Mouse (Mus musculus) liver (tissue): ENCODE data around the gene Aldh18a1.
"Not testable (repeated sequence)": the region's sequence is repeated elsewhere in the genome, so short reads cannot be mapped to it uniquely, and the experiment has no call there.

Experiments
- DNase-seq: peaks from one replicate; pipeline ENCODE4 v3.0.0-alpha.2; 2020; ENCODE audit warnings: mixed read lengths

Aldh18a1 gene

DNA sequence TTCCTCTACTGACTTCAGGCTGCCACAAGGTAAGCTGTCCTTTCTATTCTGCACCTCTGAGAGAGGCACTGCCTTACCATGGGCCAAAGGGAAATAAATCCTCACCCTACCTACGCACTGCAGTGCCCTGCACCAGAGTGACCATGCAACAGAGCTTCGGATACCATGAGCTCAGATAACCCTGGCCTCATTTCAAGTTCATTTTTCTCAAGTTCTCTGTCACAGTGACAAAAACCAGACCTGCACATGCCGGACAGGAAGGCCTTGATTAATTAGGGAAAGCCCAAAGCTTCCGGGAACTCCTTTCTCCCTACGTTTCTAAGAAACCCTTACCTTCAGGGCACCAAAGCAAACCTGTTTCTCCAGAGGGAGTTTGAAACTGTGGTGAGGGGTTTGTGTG, 6.6 kb downstream of the Aldh18a1 start:
- DNase-seq, result no peak

DNA sequence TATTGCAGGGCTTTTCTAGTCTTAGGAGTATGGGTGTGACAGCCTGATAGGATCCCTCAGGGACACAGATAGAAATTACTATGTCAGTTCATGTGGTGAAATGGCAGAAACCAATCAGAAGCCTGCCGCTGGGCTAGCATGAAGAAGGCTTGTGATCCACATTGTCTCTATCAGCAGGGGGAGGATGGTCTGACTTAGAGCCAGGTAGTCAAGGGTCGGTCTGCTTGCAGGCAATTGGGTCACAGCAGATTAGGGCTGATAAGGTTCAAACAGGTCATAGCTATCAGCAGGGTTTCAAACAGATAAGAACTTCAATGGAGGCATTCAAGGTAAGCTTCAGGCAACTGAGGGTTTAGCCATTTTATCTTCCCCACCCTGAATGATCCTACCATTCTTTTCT, 7.4 kb downstream of the Aldh18a1 start:
- DNase-seq, result no peak

DNA sequence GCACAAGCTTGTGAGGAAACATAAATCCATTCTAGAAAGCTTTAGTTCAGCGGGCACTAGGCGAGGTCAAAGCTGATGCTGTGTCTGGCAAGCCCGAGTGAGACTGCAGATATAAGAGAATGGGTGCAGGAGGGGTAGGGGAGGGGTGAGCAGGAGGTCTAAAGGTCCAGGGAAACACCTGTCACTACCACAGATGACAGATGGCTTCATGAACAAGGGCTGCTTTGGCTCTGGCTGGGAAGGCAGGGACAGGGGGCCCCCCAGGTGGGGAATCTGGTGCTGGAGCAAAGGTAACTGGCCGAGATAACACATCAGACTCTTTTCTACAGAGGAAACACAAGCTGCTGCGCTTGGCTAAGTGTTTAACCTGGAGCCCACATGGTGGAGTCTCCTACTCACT, 12.8 kb downstream of the Aldh18a1 start:
- DNase-seq, result no peak

DNA sequence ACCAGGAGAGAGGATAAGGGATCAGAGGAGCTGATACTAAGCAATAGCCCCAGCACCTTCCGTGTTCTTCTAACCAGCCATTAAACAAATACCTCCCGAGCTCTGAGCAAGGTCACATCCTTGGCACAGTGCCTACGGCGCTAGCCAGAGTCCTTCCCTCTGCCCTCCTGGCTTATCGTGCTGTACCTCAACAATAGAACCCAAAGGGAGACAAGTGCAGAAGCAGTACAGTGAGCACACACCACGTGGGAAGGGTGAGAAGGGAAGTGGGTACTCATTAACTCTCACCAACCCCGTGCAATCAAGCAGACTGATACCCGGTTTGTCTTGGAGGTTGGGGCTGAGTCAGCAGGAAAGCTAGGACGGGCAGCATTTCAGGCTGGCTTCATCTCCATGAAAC, 17.5 kb downstream of the Aldh18a1 start:
- DNase-seq, result no peak

DNA sequence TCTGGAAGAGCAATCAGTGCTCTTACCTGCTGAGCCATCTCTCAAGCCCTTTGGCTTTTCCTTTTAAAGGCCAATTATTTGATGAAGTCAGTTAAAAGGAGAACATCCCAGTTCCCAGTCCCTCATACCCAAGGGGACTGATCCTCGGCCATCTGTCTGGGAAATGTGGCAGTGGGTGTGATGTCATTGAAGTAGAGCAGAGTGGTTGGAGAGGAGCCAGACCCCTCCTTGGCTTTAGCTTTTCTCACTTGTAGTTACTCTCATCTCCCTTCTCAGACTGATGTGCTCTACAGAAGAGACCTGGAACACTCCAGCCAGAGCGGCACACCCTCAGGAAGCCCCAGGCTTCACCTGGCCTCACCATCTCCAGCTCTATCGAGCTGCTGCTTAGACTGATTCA, 20.6 kb downstream of the Aldh18a1 start:
- no peak for DNase-seq

DNA sequence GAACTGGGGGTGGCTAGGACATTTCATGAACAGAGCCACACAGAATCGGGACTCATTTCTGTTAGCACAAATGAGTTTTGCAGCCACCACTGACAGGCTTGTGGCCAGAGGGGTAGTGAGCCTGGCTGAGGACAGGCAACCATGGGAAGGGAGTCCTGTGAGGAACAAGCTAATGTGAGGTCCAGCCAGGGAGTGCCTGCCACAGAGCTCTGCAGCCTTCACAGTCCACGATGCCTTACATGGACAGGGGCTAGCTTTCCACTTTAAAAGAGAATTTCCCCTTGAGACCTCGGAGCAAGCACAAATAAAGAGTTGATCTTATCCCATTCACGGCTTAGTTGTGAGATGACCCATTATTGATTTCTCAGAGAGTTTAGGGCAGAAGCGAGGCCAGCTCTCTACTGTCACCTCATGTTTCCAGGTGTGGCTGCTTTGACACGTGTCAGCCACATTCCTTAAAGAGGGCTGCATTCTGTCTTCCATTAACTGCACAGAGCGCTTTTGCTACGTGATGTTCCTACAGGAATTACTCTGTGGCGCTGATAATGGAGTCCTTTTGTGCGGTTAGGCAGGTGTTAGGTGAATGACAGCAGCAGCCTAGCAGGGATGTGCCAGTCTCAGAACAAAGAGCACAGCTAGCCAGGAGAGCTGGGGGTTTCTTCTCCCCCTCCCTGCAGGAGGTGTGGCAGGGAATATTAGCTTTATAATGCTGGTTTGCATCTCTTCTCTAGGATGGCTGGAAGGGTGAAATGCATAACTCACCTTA, 24.2 kb downstream of the Aldh18a1 start:
- DNase-seq, result no peak

DNA sequence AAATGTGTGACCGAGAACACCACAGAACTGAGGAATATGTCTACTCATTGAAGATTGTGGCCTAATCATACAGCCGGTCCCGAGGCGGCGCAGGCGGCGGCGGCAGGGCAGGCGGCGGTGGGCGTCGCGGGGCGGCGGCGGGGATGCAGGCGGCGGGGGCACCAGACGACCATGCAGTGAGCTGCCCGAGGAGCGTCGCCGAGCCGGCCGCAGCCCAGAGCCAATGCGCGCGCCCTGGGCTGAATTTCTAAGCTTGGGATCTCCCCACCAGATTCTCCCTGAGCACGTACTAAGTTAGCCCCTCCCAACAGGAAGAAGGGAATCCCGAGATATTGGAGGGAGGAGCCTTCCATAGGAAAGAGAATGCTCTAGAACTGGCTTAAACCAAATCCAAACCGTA, 26.7 kb downstream of the Aldh18a1 start:
- DNase-seq, result not testable (repeated sequence)

DNA sequence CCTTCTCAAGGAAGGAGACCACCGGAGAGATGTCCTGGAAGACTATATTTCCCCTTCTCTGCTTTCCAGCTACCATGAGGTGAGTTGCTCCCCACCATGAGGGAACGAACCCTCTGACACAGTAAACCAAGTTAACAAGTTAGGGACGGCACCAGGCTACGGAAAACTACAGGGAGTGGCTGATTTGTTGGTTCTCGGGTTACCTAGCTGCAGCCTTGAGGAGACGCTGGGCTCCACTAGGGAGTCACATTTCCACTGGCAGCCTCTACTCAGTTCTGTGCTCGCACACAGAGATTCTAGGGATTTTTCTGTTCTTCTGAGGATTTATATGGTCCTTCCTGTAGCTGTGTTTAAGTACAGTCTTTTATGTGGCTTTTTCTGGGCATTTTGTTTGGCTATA, 32.2 kb downstream of the Aldh18a1 start:
- DNase-seq, result no peak

DNA sequence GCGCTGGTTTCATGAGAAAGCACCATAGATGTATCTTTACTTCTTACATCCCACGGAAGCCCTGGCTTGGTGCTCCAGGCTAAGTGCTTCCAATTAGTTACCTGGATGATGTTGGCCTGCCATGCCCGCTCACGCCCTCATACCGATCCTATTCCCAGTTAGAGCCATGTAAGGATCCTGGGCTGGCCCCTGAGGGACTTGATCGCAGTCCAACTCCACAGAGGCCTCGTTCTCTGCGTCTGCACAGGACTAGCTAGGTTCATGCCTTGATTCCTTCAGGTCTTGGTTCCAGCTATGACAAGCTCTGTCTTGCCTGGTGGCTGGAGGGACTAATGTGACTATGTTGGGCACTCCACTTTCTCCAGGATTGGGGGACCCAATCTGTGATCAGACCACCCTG, 33.1 kb downstream of the Aldh18a1 start:
- no peak for DNase-seq

DNA sequence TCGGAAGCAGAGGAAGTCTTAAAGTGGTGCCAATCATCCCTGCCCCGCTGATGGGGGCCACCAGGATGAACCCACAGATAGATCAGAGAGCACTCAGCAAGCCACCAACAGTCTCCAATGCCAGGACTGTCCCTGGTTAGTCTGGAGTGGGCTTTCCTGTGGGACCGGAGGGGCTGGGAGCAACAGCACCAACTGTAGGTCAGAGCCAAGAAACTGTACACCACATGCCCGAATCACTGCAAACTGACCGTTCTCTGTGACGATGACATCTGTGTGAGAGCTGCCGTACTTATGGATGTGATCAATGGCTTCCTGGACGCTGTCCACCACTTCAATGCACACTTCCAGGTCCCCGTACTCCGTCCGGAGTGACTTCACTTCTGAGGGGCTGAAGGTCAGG, 33.9 kb downstream of the Aldh18a1 start:
- no peak for DNase-seq

DNA sequence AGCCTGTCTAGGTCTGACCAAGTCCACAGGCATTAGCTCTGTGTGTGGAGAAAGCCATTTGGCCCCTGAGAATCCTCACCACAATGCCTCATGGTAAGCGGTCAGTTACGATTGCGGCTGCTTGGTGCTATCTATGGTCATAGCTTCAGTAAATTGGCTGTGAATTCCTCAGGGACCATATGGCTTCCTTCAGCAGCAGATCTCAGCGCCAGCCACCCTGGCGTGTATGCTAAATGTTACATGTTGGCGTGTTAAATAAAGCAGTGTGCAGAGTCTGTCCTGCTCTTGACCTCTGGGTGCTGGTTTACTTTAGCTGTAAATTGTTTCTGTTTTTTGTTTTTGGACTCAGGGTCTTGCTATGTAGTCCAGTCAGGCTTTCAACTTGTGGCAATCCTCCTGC, 34.4 kb downstream of the Aldh18a1 start:
- no peak for DNase-seq

DNA sequence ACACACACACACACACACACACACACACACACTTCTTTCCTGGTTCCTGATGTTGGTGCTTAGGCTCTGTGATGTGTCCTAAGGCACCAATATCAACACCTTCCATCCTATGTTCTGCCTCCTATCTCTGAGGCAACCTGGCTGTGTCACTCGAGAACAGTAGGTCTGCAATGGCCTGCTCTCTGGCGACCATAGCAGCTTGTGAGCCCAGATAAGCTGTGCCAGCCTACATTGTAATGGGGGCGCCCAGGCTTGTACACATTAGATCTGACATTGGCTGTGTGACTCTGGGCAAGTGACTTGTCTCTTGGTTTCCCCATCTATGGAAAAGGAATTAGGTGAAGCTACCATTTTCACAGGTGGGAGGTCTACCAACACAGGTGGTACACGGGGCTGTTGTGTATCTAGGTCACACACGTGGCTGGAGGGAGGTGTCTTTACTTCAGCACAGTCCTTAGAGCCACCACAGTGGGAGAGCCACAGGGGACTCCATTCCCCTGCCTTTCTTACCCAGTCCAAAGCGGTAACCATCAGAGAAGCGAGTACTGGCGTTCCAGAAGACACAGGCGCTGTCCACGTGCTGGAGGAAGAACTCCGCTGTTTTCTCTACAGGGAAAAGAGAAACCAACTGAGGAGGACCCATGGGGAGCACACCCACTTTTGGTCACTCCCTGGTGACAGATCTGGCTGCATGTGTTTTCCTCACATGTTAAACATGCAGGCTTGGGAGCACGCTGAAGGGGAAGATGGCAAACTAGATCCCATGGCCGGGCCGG, 35.1 kb downstream of the Aldh18a1 start:
- DNase-seq, result peak; percentile 80

DNA sequence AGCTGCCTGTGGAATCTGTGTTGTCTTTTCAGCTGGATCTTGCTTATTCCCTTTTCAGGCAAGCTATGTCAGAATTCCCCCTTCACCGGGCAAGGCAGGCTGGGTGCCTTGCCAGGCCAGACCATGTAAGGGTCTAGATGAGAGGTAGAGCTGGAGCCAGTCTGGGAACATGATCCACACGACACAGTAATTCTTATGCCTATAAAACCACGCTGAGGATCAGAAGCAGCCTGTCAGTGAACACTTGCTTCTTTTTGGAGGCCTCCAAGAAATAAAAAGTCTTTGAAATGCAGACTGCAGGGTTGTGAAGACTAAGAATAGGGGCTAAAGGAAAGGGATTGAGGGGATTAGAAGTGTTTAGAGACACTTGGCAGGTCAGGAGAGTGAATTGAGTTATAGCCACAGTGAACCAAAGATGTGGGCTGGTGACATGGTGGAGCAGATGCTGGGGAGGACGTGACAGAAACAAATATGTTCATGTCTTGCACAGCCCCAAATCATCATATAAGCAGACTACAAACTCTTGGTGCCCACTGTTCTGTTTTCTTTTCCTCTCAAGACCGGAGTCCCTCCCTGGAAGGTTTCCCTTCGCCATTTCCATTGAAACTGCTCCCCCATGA, 38.6 kb downstream of the Aldh18a1 start:
- no peak for DNase-seq

DNA sequence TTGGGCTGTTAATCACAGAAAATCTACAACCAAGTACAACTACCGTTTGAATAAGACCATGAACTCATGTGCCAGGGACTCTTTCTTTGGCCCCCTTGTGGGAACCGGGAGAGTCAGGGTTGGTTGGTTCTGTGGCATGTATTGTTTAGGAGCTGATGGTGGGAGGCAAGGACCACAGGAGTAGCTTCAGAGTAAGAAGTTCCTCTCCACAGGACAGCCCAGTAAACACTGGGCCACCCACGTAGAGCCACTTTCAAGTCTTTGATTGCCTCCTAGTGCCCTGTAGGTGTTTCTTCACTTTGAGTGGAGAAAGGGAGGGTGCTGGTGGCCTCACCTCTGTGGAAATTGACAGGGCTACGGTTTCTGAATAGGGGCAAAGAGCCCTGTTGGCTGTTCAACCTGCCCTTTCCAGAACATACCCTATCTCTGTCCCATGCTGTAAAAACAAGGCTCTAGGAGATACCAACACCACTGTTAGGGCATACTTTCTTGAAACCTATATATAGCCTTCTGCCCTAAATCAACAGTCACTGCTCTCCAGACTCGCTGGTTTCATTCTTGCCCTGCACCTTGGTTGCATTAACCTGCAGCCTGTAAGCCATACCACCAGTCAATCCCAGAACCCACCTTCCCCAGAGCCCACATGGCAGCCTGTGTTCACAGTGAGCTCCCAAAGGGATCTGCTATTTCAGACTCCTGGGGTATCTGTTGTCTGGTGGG, 39.3 kb downstream of the Aldh18a1 start:
- no peak for DNase-seq

DNA sequence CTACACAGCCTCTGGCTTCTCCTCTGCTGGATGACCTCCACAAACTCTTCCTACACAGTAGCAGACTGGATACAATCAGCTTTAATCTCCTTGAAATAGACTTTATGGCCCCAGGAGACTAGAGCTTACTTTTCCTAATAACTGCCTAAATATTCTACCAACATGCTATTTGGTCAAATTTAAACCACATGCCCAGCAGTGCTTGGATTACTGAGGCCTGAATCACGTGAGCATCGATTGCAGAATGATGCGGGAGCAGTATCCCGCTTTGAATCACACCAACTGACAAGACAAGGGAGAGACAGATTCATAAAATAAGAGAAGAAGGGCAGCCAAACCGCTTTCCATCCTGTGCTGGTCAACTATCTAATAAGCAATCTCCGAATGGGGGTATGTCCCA, 39.9 kb downstream of the Aldh18a1 start:
- no peak for DNase-seq

DNA sequence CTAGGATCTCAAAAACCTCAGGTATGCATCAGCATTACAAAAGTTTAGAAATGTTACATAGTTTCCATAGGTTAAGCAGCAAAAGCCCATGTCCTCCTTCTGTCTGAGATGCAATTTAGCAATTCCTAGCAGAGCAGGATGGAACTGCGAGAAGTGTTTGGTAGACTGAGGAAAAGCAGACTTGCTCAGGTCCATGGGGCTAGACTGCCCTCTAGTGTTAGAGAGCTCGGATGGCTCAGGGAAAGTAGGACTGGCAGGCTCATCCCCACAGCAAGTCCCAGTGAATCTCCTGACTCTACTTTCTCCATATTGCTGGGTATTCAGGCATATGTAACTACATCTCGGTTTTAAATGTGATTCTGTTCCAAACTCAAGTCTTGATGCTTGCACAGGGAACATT, 43.4 kb downstream of the Aldh18a1 start:
- peak; percentile 71 for DNase-seq

DNA sequence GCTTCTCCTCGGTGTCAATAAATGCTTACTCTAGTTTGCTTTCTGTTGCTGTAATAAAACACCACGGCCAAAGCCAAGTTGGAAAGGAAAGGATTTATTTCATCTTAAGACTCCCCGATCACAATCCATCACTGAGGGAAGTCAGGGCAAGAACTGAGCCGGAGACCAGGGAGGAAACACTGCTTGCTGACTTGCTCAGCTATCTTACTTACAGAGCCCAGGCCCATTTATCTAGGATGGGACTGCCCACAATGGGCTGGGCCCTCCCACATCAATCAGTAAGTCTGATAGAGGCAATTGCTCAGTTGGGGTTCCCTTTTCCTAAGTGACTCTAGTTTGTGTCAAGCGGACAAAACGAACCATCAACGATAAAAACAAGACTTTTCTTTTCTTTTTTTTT, 45.5 kb downstream of the Aldh18a1 start:
- peak; percentile 41 for DNase-seq

DNA sequence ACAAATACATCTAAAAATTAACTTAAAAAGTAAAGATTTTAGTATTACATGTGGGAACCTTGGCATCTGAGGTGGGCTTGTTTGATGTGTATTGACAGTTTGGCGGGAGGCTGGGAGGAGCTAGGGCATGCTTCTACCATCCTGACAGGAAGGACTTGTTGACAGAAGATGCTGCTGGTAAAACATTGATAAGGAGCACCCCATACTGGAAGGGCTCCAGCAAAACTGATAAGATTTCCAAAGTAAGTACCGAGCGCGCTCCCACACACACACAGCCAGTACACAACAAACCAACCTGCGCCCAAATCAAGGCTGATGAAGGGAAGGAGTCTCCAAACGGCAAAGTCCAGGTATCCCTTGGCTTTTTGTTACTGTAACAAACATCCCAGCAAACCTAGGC, 51.7 kb downstream of the Aldh18a1 start:
- peak; percentile 77 for DNase-seq

DNA sequence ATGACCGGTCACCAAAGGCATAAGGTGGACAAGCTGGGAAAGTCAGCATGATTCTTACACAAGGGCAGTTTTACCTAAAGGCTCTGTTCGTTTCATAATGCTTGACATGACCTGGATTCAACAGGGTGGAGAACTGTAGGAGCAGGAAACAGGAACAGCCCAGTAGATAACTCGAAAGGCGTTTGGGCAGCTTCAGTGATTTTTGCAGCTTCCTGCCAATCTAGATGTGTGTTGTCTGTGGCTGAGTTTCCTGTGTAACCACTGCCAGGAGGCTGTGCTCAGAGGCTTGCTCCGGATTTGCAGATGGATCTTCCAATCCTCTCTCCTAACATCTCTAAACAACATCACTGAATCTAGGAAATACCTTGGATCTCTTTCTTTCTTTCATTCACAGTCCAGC, 55.7 kb downstream of the Aldh18a1 start:
- no peak for DNase-seq

DNA sequence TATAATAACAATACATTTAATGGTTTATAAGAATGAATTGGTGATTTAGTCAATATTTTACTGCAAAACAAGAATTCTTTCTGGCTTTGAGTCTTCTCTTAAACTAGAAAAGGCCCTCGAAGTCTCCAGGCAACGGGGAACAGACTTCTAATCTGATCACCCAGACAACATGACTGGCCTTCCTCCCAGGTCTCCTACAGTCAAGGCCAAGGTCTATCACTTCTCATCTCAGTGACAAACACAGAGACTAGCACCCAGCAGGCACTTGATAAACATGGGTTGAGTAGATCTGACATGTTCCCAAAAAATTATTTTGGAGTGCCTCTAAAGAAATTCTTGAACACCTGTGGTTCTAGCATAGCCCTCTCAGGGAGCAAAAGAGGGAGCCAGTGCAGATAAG, 57.9 kb downstream of the Aldh18a1 start:
- no peak for DNase-seq

DNA sequence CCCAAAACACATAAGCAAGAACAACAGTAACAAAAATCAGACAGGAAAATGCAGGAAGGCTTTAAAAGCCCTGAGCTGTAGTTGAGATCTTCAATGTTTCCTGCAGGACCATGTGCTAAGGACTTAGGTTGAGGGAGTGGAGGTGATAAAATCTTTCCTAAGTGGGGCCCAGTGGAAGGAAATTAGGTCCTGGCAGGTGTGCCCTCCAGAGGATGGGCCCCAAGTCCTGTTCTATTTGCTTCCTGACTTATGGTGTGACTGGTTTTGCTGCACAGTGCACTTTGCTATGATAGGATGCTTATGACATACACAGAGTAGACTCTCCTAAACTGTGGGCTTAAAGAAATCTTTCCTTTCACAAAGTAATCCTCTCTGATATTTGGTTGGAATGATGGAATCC, 60.0 kb downstream of the Aldh18a1 start:
- DNase-seq, result no peak

DNA sequence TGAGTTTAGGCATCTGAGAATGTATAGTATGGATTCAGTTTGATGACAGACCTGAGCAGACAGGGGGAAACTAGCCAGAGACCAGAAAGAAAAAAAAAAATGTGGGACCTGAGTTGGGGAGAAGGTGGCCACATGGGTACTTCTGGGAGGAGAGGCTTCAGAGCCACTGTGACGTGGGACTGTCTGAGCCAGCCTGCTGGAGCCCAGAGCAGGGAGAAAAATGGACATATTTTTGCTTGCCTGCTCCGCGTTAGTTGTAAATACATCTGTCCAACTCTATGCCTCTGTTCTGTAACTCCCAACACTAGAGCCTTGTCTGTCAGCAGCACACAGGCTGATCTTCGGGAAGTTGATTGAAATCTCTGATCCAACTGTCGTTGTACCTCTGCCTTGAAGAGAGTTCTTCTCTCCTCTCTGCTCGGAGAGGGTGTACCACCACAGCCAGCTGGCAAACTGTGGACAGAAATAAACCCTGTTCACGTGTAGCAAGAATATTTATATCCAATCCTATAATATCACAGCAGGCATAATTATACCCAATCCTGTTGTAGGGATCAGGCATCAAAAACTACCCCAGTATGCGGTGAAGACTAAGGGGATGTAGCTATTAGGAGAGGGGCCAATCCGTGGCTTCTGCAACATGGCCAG, 61.8 kb downstream of the Aldh18a1 start:
- DNase-seq, result no peak
